30 mouse cellular contexts compared by ENCODE assay signal in the genomic region with DNA sequence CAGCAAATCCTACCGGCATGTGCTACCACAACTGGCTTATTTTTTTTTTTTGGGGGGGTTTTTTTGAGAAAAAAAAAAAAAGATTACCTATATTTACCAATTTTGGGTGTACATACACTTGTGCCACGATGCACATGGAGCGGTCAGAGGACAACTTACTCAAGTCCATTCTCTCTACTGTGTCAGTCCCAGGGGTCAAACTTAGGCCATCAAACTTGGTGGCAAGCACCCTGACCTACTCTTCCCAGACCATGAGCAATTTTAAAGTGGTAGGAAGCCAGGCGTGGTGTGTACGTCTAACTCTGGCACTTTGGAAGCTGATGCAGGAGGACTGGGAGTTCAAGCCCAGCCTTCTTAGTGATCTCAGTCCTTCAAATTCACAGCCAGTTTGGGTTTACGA. TPM values are rescaled to one million over a fixed set of nuclear protein-coding genes. Genes with fewer than 3 reads are reported as not detected.
A peak's percentile ranks its signal among the peaks of the same experiment; 100 is the strongest.
DNase-seq lines count a peak whose midpoint lies in the region; ATAC-seq and TF ChIP-seq lines count a peak whose summit lies in the region.
"Had no signal": no experiment of that assay in that cellular context is flagged by ENCODE, and none has a peak within 500 bp of the region (broad histone marks: within the 10 kb centered on the region; RNA-seq: fewer than 3 reads in every experiment).

No protein-coding gene starts in this region.

- TF ChIP-seq EP300 in liver, embryonic 14.5 days (IDR thresholded peaks at IDR 0.05; ENCODE audit: low read depth): no peak

- no peak for TF ChIP-seq POLR2A in liver, adult 2 months (IDR thresholded peaks at IDR 0.05; ENCODE audit: extremely low read depth, insufficient read depth, low read length)

- no peak overlapping the region for H3K4me3 ChIP-seq in liver, adult 2 months (ENCODE audit: insufficient read depth, low read depth, low read length)
- no peak overlapping the region for H3K4me3 ChIP-seq in liver, embryonic 11.5 days (ENCODE audit: low read depth, low read length)
- no peak overlapping the region for H3K4me3 ChIP-seq in liver, embryonic 14.5 days (ENCODE audit: insufficient read depth in 1 of 2, low read depth in 2 of 2, low read length in 2 of 2)
- peak overlapping the region; percentile 12 for H3K4me3 ChIP-seq in liver, embryonic 16.5 days (ENCODE audit: low read depth, low read length)
- H3K4me3 ChIP-seq: embryonic facial prominence, embryonic 10.5 days; embryonic facial prominence, embryonic 13.5 days; forebrain, embryonic 12.5 days; forebrain, embryonic 15.5 days; hindbrain, embryonic 12.5 days; hindbrain, embryonic 15.5 days had no signal

- no peaks in the 10 kb centered on the region for H3K27me3 ChIP-seq in liver, adult 2 months (ENCODE audit: control insufficient read depth, insufficient read depth, low read length)
- H3K27me3 ChIP-seq in liver, embryonic 11.5 days (replicated peaks; ENCODE audit: control insufficient read depth, insufficient read depth, low read length): no peaks in the 10 kb centered on the region
- no peaks in the 10 kb centered on the region for H3K27me3 ChIP-seq in liver, embryonic 14.5 days (ENCODE audit: control insufficient read depth, insufficient read depth, low read length)
- H3K27me3 ChIP-seq in liver, embryonic 16.5 days (ENCODE audit: control insufficient read depth, insufficient read depth, low read depth, low read length): no peaks in the 10 kb centered on the region
- H3K27me3 ChIP-seq: embryonic facial prominence, embryonic 13.5 days; forebrain, embryonic 12.5 days; forebrain, embryonic 15.5 days; hindbrain, embryonic 12.5 days; hindbrain, embryonic 15.5 days had no signal

- DNase-seq in liver, adult 2 months (ENCODE audit: extremely low read depth, low read depth, low spot score): peak; percentile 96
- DNase-seq in liver, embryonic 11.5 days (ENCODE audit: low spot score): no peak
- DNase-seq in liver, embryonic 14.5 days (ENCODE audit: low read depth in 3 of 3, low spot score in 3 of 3): no peak
- no peak for DNase-seq in kidney, adult 18-20 months
- no peak for DNase-seq in right cerebral cortex, postnatal 25 days
- DNase-seq: adrenal gland, adult 2 months; adrenal gland, postnatal 14 days; cerebellum, adult 11 months; cerebellum, adult 8-10 months; cerebellum, postnatal 10 days; cerebellum, postnatal 36 days; embryo, embryonic 11 days; gastrocnemius, postnatal 10 days; heart, adult 11 months had no signal

- no peak overlapping the region for H3K4me2 ChIP-seq in liver, embryonic 11.5 days
- peak overlapping the region; percentile 61 for H3K4me2 ChIP-seq in liver, embryonic 14.5 days (ENCODE audit: low read depth)
- H3K4me2 ChIP-seq in liver, embryonic 16.5 days (ENCODE audit: low read depth, low read length): peak overlapping the region; percentile 49
- H3K4me2 ChIP-seq: embryonic facial prominence, embryonic 13.5 days; forebrain, embryonic 12.5 days; forebrain, embryonic 15.5 days; heart, embryonic 11.5 days; hindbrain, embryonic 12.5 days; hindbrain, embryonic 15.5 days had no signal

- ATAC-seq in liver, embryonic 11.5 days (replicated peaks; ENCODE audit: low FRiP score): no peak
- ATAC-seq in liver, embryonic 14.5 days (ENCODE audit: insufficient read depth): no peak
- no peak for ATAC-seq in liver, embryonic 16.5 days (ENCODE audit: low read depth)
- ATAC-seq: CD4-positive, CD25-positive, alpha-beta regulatory T cell, adult 4 months; forebrain, embryonic 15.5 days had no signal

- no peak for TF ChIP-seq CTCF in liver, adult 2 months (IDR thresholded peaks at IDR 0.05; ENCODE audit: low read depth, low read length)
- no peak for TF ChIP-seq CTCF in liver, embryonic 14.5 days (IDR thresholded peaks at IDR 0.05; ENCODE audit: low read depth)

- H3K9me3 ChIP-seq in liver, embryonic 11.5 days (ENCODE audit: control insufficient read depth, low read length): no peaks in the 10 kb centered on the region
- H3K9me3 ChIP-seq in liver, embryonic 14.5 days (ENCODE audit: control insufficient read depth, low read length): no peaks in the 10 kb centered on the region
- H3K9me3 ChIP-seq in liver, embryonic 16.5 days (replicated peaks; ENCODE audit: control insufficient read depth, low read length): no peaks in the 10 kb centered on the region
- H3K9me3 ChIP-seq: embryonic facial prominence, embryonic 10.5 days; embryonic facial prominence, embryonic 13.5 days; forebrain, embryonic 12.5 days; forebrain, embryonic 15.5 days; hindbrain, embryonic 12.5 days; hindbrain, embryonic 15.5 days had no signal

- H3K9ac ChIP-seq in liver, adult 2 months (ENCODE audit: low read depth, low read length): peak overlapping the region; percentile 45
- no peak overlapping the region for H3K9ac ChIP-seq in liver, embryonic 11.5 days (ENCODE audit: low read depth, low read length)
- no peak overlapping the region for H3K9ac ChIP-seq in liver, embryonic 14.5 days (replicated peaks)
- H3K9ac ChIP-seq in liver, embryonic 16.5 days (ENCODE audit: low read depth, low read length): no peak overlapping the region
- H3K9ac ChIP-seq: embryonic facial prominence, embryonic 13.5 days; forebrain, embryonic 12.5 days; forebrain, embryonic 15.5 days; hindbrain, embryonic 12.5 days; hindbrain, embryonic 15.5 days had no signal

- peaks cover 12% of the 10 kb centered on the region for H3K36me3 ChIP-seq in liver, adult 2 months (ENCODE audit: control insufficient read depth, insufficient read depth, low read length)
- H3K36me3 ChIP-seq in liver, embryonic 11.5 days (ENCODE audit: control insufficient read depth, insufficient read depth, low read length): peaks cover 6% of the 10 kb centered on the region; the same call in 1 of the 2 replicates
- H3K36me3 ChIP-seq in liver, embryonic 14.5 days (replicated peaks; ENCODE audit: control insufficient read depth, insufficient read depth, low read depth): peaks cover 76% of the 10 kb centered on the region
- peaks cover 55% of the 10 kb centered on the region for H3K36me3 ChIP-seq in liver, embryonic 16.5 days (ENCODE audit: control insufficient read depth, insufficient read depth)

- peak overlapping the region; percentile 94 for H3K27ac ChIP-seq in liver, adult 2 months (replicated peaks; ENCODE audit: insufficient read depth, low read depth, low read length)
- H3K27ac ChIP-seq in liver, embryonic 11.5 days (ENCODE audit: low read depth, low read length): no peak overlapping the region
- H3K27ac ChIP-seq in liver, embryonic 14.5 days: peak overlapping the region; percentile 82
- H3K27ac ChIP-seq in liver, embryonic 16.5 days (ENCODE audit: low read length): peak overlapping the region; percentile 51
- H3K27ac ChIP-seq: embryonic facial prominence, embryonic 10.5 days; embryonic facial prominence, embryonic 13.5 days; forebrain, embryonic 12.5 days; forebrain, embryonic 15.5 days; hindbrain, embryonic 12.5 days; hindbrain, embryonic 15.5 days had no signal

- WGBS in liver, adult 2 months: 34% methylated on average over 6 of the region's 6 CpGs
- 96% methylated on average over 6 of the region's 6 CpGs for WGBS in liver, embryonic 11.5 days
- 86% methylated on average over 6 of the region's 6 CpGs for WGBS in liver, embryonic 14.5 days (ENCODE audit: insufficient replicate concordance)
- WGBS in liver, embryonic 16.5 days (ENCODE audit: insufficient replicate concordance): 88% methylated on average over 6 of the region's 6 CpGs

- H3K79me2 ChIP-seq in liver, adult 2 months (ENCODE audit: control insufficient read depth, insufficient read depth, low read length): peaks cover 39% of the 10 kb centered on the region

- peaks cover 42% of the 10 kb centered on the region for H3K4me1 ChIP-seq in liver, adult 2 months (ENCODE audit: control insufficient read depth, insufficient read depth, low read length)
- peaks cover 41% of the 10 kb centered on the region for H3K4me1 ChIP-seq in liver, embryonic 11.5 days (replicated peaks; ENCODE audit: control insufficient read depth, insufficient read depth, low read length)
- peaks cover 69 to 75% of the 10 kb centered on the region in 2 experiments for H3K4me1 ChIP-seq in liver, embryonic 14.5 days (replicated peaks; ENCODE audit: control insufficient read depth in 2 of 2, insufficient read depth in 2 of 2, low read length in 1 of 2)
- H3K4me1 ChIP-seq in liver, embryonic 16.5 days (ENCODE audit: control insufficient read depth, low read depth, low read length): peaks cover 81% of the 10 kb centered on the region
- H3K4me1 ChIP-seq: embryonic facial prominence, embryonic 10.5 days; embryonic facial prominence, embryonic 13.5 days; forebrain, embryonic 12.5 days; forebrain, embryonic 15.5 days; hindbrain, embryonic 12.5 days had no signal

RNA-seq across cellular contexts. Expression of gene Ranbp10, which starts 13.9 kb away (rescaled TPM):
- 19.7 and 26.9 TPM in 2 replicates for total RNA-seq in liver, adult 2 months (2014; rRNA removed)
- polyA plus RNA-seq in liver, adult 2 months (2012; rRNA removed): 37.1 and 38.0 TPM in 2 replicates
- 20.2 and 22.0 TPM in 2 replicates for polyA plus RNA-seq in liver, embryonic 11.5 days (2014; fragmentation: Nextera tagmentation; extraction: Ambion mirVana)
- polyA plus RNA-seq in liver, embryonic 14.5 days (2012; rRNA removed): 57.2 and 60.6 TPM in 2 replicates
- polyA plus RNA-seq in liver, embryonic 14.5 days (2014; fragmentation: Nextera tagmentation; extraction: Ambion mirVana): 37.0 and 42.0 TPM in 2 replicates
- 44.3 and 50.1 TPM in 2 replicates for polyA plus RNA-seq in liver, embryonic 16.5 days (2015; fragmentation: Nextera tagmentation; extraction: Ambion mirVana)

RNA-seq across cellular contexts. Expression of gene Tsnaxip1, which starts 14.3 kb away (rescaled TPM):
- not detected in 2 replicates for total RNA-seq in liver, adult 2 months (2014; rRNA removed)
- not detected in 2 replicates for polyA plus RNA-seq in liver, adult 2 months (2012; rRNA removed)
- polyA plus RNA-seq in liver, embryonic 11.5 days (2014; fragmentation: Nextera tagmentation; extraction: Ambion mirVana): 0.12 TPM in 1 of 2 replicates, not detected in the other
- polyA plus RNA-seq in liver, embryonic 14.5 days (2012; rRNA removed): 0.04 and 0.06 TPM in 2 replicates
- 0.06 TPM in 1 of 2 replicates, not detected in the other for polyA plus RNA-seq in liver, embryonic 14.5 days (2014; fragmentation: Nextera tagmentation; extraction: Ambion mirVana)
- polyA plus RNA-seq in liver, embryonic 16.5 days (2015; fragmentation: Nextera tagmentation; extraction: Ambion mirVana): 0.07 TPM in 2 replicates
- total RNA-seq: adrenal gland, adult 2 months; adrenal gland, postnatal 14 days; adrenal gland, postnatal 4 days; gastrocnemius, postnatal 10 days; heart, adult 8-10 months; heart, postnatal 25 days; hematopoietic stem cell, adult 5-6 weeks; MEL had no signal
- polyA plus RNA-seq: adrenal gland, adult 2 months; heart, embryonic 14.5 days; heart, postnatal 0 days had no signal

RNA-seq across cellular contexts. Expression of gene Cenpt, which starts 39.8 kb away (rescaled TPM):
- total RNA-seq in liver, adult 2 months (2014; rRNA removed): 0.92 and 1.4 TPM in 2 replicates
- polyA plus RNA-seq in liver, adult 2 months (2012; rRNA removed): 1.9 and 2.1 TPM in 2 replicates
- polyA plus RNA-seq in liver, embryonic 11.5 days (2014; fragmentation: Nextera tagmentation; extraction: Ambion mirVana): 37.0 and 37.5 TPM in 2 replicates
- 24.6 and 25.4 TPM in 2 replicates for polyA plus RNA-seq in liver, embryonic 14.5 days (2012; rRNA removed)
- 15.0 and 18.2 TPM in 2 replicates for polyA plus RNA-seq in liver, embryonic 14.5 days (2014; fragmentation: Nextera tagmentation; extraction: Ambion mirVana)
- 19.1 and 20.5 TPM in 2 replicates for polyA plus RNA-seq in liver, embryonic 16.5 days (2015; fragmentation: Nextera tagmentation; extraction: Ambion mirVana)

RNA-seq across cellular contexts. Expression of gene Thap11, which starts 41.7 kb away (rescaled TPM):
- 11.3 and 15.6 TPM in 2 replicates for total RNA-seq in liver, adult 2 months (2014; rRNA removed)
- polyA plus RNA-seq in liver, adult 2 months (2012; rRNA removed): 26.9 and 28.5 TPM in 2 replicates
- 62.0 and 66.5 TPM in 2 replicates for polyA plus RNA-seq in liver, embryonic 11.5 days (2014; fragmentation: Nextera tagmentation; extraction: Ambion mirVana)
- polyA plus RNA-seq in liver, embryonic 14.5 days (2012; rRNA removed): 26.2 TPM in 2 replicates
- 25.5 and 29.5 TPM in 2 replicates for polyA plus RNA-seq in liver, embryonic 14.5 days (2014; fragmentation: Nextera tagmentation; extraction: Ambion mirVana)
- polyA plus RNA-seq in liver, embryonic 16.5 days (2015; fragmentation: Nextera tagmentation; extraction: Ambion mirVana): 25.4 and 26.4 TPM in 2 replicates

RNA-seq across cellular contexts. Expression of gene Nutf2, which starts 47.1 kb away (rescaled TPM):
- 21.6 and 28.1 TPM in 2 replicates for total RNA-seq in liver, adult 2 months (2014; rRNA removed)
- 23.9 and 29.3 TPM in 2 replicates for polyA plus RNA-seq in liver, adult 2 months (2012; rRNA removed)
- polyA plus RNA-seq in liver, embryonic 11.5 days (2014; fragmentation: Nextera tagmentation; extraction: Ambion mirVana): 304 and 312 TPM in 2 replicates
- 40.5 and 83.2 TPM in 2 replicates for polyA plus RNA-seq in liver, embryonic 14.5 days (2012; rRNA removed)
- polyA plus RNA-seq in liver, embryonic 14.5 days (2014; fragmentation: Nextera tagmentation; extraction: Ambion mirVana): 139 TPM in 2 replicates
- 88.9 and 95.7 TPM in 2 replicates for polyA plus RNA-seq in liver, embryonic 16.5 days (2015; fragmentation: Nextera tagmentation; extraction: Ambion mirVana)
